Mouse (Mus musculus): ENCODE measurements around the gene Ccp110.

DNA sequence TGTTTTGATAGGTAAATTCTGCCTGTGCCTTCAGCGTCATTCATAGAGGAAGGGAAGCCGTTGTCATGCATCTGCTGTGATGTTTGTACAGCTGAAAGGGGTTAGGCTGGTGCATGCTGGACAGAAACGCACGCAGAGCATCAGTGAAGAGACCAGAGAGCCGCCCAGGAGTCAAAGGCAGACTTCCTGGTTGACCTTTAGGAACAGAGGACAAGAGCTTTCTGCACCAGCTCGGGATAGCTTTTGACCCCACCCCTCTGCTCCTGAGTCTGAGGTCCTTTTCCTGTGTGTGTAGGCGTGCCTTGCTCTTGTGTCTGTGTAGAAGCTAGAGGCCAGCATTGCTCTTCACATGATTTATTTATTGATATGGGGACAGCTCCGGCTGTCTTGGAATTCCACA lies 37.4 kb downstream of the Ccp110 start:
- TF ChIP-seq CTCF (IDR thresholded peaks at IDR 0.05; ENCODE audit: control insufficient read depth, insufficient read depth, insufficient replicate concordance, low read depth, low read length) (no peak), POLR2A (IDR thresholded peaks at IDR 0.05; ENCODE audit: control insufficient read depth, low read depth, low read length) (no peak)

All from testis, adult 2 months (tissue).